Mouse (Mus musculus): ENCODE results near the gene Spindoc. TPM values are rescaled to one million over a fixed set of nuclear protein-coding genes. Genes with fewer than 3 reads are reported as not detected.

Spindoc gene
- polyA plus RNA-seq, 1 experiment, result 22.6 TPM

DNA sequence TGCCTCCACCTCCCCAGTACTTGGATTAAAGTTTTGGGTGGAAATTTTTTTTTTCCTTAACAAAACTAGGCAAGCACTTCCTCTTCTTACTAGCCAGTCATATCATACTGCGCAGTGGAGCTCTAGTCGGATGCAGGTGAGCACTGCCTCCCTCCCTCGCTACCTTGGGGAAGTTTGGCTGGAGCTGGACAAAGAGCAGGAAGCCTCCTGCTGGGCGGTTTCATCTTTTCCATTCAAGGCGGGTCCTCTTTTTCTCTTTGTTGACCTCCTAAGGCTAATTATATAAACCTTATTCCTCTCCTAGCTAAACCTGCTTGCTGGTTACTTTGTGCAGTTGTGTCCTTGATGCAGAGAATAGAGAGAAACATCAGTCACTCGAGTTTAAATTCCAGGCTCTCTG, 29.2 kb downstream of the Spindoc start:
- Histone ChIP-seq H3K4me3 (ENCODE audit: insufficient read depth, low read length) (no peak overlapping the region), H3K27ac (ENCODE audit: insufficient read depth, low read length) (no peak overlapping the region), H3K4me1 (ENCODE audit: control insufficient read depth, insufficient read depth, low read length) (no peaks in the 10 kb centered on the region)
- TF ChIP-seq CTCF (IDR thresholded peaks at IDR 0.05; ENCODE audit: extremely low read depth, insufficient read depth, low read length), result no peak
- no peak for TF ChIP-seq POLR2A (IDR thresholded peaks at IDR 0.05; ENCODE audit: extremely low read depth, insufficient read depth, low read length)

DNA sequence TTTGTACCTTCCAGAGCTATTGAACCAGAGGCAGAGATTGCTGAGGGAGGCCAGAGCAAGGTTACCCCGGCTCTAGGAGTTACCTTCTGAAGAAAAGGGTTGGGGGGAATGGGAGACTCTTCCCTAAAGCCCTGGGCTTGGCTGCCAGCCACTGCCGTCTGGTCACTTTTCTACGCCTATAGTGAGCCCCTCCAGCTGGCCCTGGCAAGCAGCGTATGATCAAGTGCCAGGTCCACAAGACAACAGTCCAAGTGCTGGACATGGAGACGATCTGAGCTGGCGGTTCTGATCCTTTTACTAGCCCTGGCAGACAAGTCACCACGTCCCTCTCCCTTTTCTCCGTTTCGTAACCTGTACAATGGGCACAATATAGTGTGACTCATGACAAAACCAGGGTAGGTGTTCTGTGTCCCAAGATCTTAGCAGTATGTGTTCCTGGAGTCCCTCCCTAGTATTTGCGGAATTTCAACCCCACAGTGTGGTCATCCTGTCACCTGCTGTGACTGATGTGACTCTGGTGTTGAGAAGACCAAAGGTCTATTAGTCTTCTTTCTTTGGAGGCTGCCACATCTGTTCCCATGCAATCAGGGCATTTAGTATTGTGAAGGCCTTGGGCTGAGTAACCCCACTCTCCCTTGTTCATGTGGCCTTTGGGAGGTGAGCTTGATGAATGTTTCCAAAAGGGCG, 29.8 kb downstream of the Spindoc start:
- Histone ChIP-seq H3K4me3 (ENCODE audit: insufficient read depth, low read length) (no peak overlapping the region), H3K27ac (ENCODE audit: insufficient read depth, low read length) (no peak overlapping the region), H3K4me1 (ENCODE audit: control insufficient read depth, insufficient read depth, low read length) (no peaks in the 10 kb centered on the region)
- TF ChIP-seq CTCF (IDR thresholded peaks at IDR 0.05; ENCODE audit: extremely low read depth, insufficient read depth, low read length) (no peak), POLR2A (IDR thresholded peaks at IDR 0.05; ENCODE audit: extremely low read depth, insufficient read depth, low read length) (no peak)

GRCm38 (mm10) chr19:7349993-7350392, 32.8 kb downstream of the Spindoc start:
- no peak overlapping the region for H3K4me3 ChIP-seq (ENCODE audit: insufficient read depth, low read length)
- no peak for TF ChIP-seq CTCF (IDR thresholded peaks at IDR 0.05; ENCODE audit: extremely low read depth, insufficient read depth, low read length)
- no peak overlapping the region for H3K27ac ChIP-seq (ENCODE audit: insufficient read depth, low read length)
- no peaks in the 10 kb centered on the region for H3K4me1 ChIP-seq (ENCODE audit: control insufficient read depth, insufficient read depth, low read length)

DNA sequence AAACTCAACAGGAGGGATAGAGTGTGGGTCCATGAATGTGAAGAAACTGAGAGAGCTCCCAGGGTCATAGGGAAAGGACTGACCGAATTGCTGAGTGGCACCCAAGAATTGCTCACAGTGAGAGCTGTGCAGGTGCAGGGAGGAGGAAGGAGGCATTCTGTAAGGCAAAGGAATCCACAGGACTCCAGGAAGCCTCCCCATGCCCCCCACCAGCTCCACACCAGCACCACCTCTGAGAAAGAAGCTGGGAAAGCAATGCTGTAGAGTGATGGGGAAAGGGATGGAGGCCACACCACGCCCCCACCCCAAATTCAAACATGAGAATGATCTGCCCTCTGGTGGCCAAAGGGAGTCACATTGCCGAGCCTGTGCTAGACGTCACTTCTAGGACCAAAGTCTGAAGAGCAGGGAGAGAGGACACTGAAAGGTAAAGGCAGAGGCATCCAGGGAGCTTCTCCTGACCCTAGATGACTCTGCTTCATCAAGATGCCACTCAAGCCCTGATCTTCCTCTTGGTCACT, 37.5 kb downstream of the Spindoc start:
- Histone ChIP-seq H3K27ac (ENCODE audit: insufficient read depth, low read length) (no peak overlapping the region), H3K4me3 (ENCODE audit: insufficient read depth, low read length) (no peak overlapping the region), H3K4me1 (ENCODE audit: control insufficient read depth, insufficient read depth, low read length) (peaks cover 3% of the 10 kb centered on the region; the same call in 1 of the 2 replicates)
- peak; percentile 85 for TF ChIP-seq CTCF (IDR thresholded peaks at IDR 0.05; ENCODE audit: extremely low read depth, insufficient read depth, low read length)
- TF ChIP-seq POLR2A (IDR thresholded peaks at IDR 0.05; ENCODE audit: extremely low read depth, insufficient read depth, low read length), result no peak

DNA sequence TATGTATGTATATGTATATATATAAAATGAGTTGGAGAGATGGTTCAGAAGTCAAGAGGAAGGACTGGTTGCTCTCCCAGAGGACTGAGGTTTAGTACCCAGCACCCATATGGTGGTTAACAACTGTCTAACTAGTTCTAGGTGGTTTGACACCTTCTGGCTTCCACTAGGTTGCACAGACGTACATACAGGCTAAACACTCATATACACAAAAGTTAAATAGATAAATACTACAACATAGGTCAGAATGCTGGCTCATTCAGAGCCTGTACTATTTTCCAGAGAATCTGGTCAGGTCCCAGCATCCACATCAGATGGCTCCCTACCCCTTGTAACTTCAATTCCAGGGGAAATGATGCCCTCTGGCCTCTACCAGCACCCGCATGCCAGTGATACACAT, 40.1 kb downstream of the Spindoc start:
- H3K4me3 ChIP-seq (ENCODE audit: insufficient read depth, low read length), result no peak overlapping the region
- TF ChIP-seq CTCF (IDR thresholded peaks at IDR 0.05; ENCODE audit: extremely low read depth, insufficient read depth, low read length) (no peak), POLR2A (IDR thresholded peaks at IDR 0.05; ENCODE audit: extremely low read depth, insufficient read depth, low read length) (no peak)
- H3K27ac ChIP-seq (ENCODE audit: insufficient read depth, low read length), result no peak overlapping the region
- peaks cover 13% of the 10 kb centered on the region for H3K4me1 ChIP-seq (ENCODE audit: control insufficient read depth, insufficient read depth, low read length)

DNA sequence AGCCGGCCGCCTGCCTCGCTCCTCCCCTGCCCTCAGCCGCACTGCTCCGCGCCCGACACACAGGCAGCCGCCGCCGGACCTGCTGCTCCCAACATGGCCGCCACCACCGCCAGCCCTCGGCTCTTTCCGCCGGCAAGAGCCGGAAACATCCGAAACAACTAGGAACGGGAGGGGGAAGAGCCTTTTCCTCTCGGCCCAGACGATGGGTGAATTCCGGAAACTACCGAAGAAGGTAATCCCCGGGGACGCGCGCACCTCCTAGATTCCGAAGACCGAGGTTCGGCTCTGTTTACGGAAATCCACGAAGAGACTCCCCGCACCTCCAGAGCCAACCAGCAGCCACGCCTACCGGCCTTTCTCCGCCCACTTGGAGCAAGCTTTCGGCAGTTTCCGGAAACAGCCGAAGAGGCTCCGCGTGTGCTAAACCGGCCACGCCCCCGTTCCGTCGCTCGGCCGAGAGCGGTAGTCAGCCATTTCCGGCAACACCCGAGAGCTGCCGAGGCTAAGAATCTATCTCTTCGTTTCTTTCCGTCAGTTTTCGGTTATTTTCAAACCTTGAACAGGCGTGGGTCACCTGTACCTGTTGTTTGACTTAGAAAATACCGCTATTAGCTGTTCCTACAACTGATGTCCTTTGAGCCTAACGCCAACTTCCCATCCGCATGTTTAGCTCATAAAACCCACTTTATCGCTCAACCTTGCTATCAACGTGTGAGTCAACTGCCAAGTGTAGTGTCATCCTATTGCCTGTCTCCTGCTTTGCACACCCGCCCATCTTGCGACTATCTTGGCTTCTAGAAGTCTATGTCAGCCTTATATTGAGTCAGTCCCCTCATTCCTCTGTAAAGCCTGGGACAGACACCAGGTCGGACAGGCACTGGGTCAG, 41.0 kb downstream of the Spindoc start, which contains the start of gene Mark2:
Gene Mark2 (minus strand): TSS at position 349 of the 886 bp plus-strand sequence.
- TF ChIP-seq CTCF (IDR thresholded peaks at IDR 0.05; ENCODE audit: extremely low read depth, insufficient read depth, low read length), result no peak
- TF ChIP-seq POLR2A (IDR thresholded peaks at IDR 0.05; ENCODE audit: extremely low read depth, insufficient read depth, low read length), result peak; percentile 48; the same call in 1 of the 2 replicates
- peak within 1 kb of the TSS; percentile 99 for H3K4me3 ChIP-seq (ENCODE audit: insufficient read depth, low read length)

DNA sequence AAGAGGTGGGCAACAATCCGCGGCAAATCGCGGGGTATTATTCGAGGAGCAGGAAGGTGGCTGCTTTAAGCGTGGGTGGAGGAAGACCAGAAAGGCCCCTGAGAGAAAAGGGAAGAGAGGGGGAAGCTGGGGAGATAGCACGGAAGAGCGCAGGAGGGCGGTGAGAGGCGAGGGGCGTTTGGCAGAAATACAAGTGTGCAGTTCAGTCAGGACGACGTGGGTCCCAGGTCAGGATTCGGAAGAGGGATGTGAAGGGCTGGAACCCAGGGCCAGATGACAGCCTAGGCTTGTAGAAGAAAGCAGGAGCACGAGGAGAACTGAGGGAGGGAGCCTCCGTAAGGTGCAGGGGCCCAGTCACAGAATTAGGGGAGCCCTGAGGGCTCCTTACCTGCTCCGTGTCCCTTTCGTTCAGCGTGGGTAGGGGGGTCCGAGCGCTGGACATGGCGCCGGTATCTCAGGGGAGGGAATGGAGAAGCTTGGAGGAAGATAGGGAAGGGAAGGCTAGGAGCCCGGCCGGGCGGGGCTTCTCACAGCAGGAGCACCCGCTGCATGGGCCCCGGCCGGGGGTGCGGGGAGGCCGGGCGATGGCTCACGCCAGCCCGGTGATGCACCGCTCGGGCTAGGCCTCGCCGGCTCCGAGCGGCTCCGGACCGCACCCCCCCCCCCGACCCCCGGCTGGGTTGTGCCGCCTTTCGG, 41.9 kb downstream of the Spindoc start:
- Histone ChIP-seq H3K4me3 (ENCODE audit: insufficient read depth, low read length) (peak overlapping the region; percentile 99), H3K27ac (ENCODE audit: insufficient read depth, low read length) (peak overlapping the region; percentile 90), H3K4me1 (ENCODE audit: control insufficient read depth, insufficient read depth, low read length) (peaks cover 16% of the 10 kb centered on the region)
- no peak for TF ChIP-seq POLR2A (IDR thresholded peaks at IDR 0.05; ENCODE audit: extremely low read depth, insufficient read depth, low read length)
- no peak for TF ChIP-seq CTCF (IDR thresholded peaks at IDR 0.05; ENCODE audit: extremely low read depth, insufficient read depth, low read length)

More for the DNA sequence above, 41.0 kb downstream of the Spindoc start, which contains the start of gene Mark2:
- Histone ChIP-seq H3K27ac (ENCODE audit: insufficient read depth, low read length) (peak within 1 kb of the TSS; percentile 90), H3K4me1 (ENCODE audit: control insufficient read depth, insufficient read depth, low read length) (peaks cover 15% of the 10 kb centered on the region)

GRCm38 (mm10) chr19:7340371-7340779, 42.4 kb downstream of the Spindoc start:
- Histone ChIP-seq H3K4me3 (ENCODE audit: insufficient read depth, low read length) (peak overlapping the region; percentile 99), H3K27ac (ENCODE audit: insufficient read depth, low read length) (peak overlapping the region; percentile 90), H3K4me1 (ENCODE audit: control insufficient read depth, insufficient read depth, low read length) (peaks cover 19% of the 10 kb centered on the region)
- TF ChIP-seq CTCF (IDR thresholded peaks at IDR 0.05; ENCODE audit: extremely low read depth, insufficient read depth, low read length) (no peak), POLR2A (IDR thresholded peaks at IDR 0.05; ENCODE audit: extremely low read depth, insufficient read depth, low read length) (no peak)

GRCm38 (mm10) chr19:7339867-7340266, 42.9 kb downstream of the Spindoc start:
- H3K27ac ChIP-seq (ENCODE audit: insufficient read depth, low read length), result no peak overlapping the region
- TF ChIP-seq POLR2A (IDR thresholded peaks at IDR 0.05; ENCODE audit: extremely low read depth, insufficient read depth, low read length) (no peak), CTCF (IDR thresholded peaks at IDR 0.05; ENCODE audit: extremely low read depth, insufficient read depth, low read length) (no peak)
- H3K4me3 ChIP-seq (ENCODE audit: insufficient read depth, low read length), result peak overlapping the region; percentile 99
- H3K4me1 ChIP-seq (ENCODE audit: control insufficient read depth, insufficient read depth, low read length), result peaks cover 19% of the 10 kb centered on the region
